Mouse (Mus musculus): ENCODE measurements around the gene Alox5ap. TPM values are rescaled to one million over a fixed set of nuclear protein-coding genes. Genes with fewer than 3 reads are reported as not detected.

Gene Alox5ap
- total and polyA plus RNA-seq, 3 experiments, result 2.0 to 26.4 (median 9.9) TPM

GRCm38 (mm10) chr5:149291266-149291665 is 26.7 kb downstream of the Alox5ap start:
- DNase-seq (ENCODE audit: extremely low read depth), result no peak
- Histone ChIP-seq H3K36me3 (replicated peaks in 1 of 2; ENCODE audit: control insufficient read depth in 1 of 2, insufficient read depth in 1 of 2, low read length in 1 of 2) (peaks cover 0 to 9% of the 10 kb centered on the region in 2 experiments), H3K79me2 (replicated peaks; ENCODE audit: control insufficient read depth, extremely low read depth, insufficient read depth, poor library complexity, severe bottlenecking) (no peaks in the 10 kb centered on the region)

GRCm38 (mm10) chr5:149293071-149293470 is 28.5 kb downstream of the Alox5ap start:
- in situ Hi-C loops (cut with MboI; ENCODE audit: low pct_ligation_motif_present, low pct_unique_long_range_greater_than_20kb, low sequenced_read_pairs) (no loop called here), dilution Hi-C loops (cut with MboI; ENCODE audit: extremely low pct_ligation_motif_present, extremely low pct_unique_long_range_greater_than_20kb, low sequenced_read_pairs) (no loop called here)
- Histone ChIP-seq H3K4me3 (replicated peaks in 1 of 3; ENCODE audit: low read depth in 2 of 3, low read length in 2 of 3, poor library complexity in 1 of 3) (no peak overlapping the region), H3K9me3 (replicated peaks; ENCODE audit: low read length) (peaks cover 8% of the 10 kb centered on the region), H3K4me2 (ENCODE audit: insufficient read depth, low read depth, poor library complexity, severe bottlenecking) (no peak overlapping the region), H3K27ac (ENCODE audit: insufficient read depth, low read depth) (no peak overlapping the region), H3K27me3 (replicated peaks) (no peaks in the 10 kb centered on the region), H3K79me2 (replicated peaks; ENCODE audit: control insufficient read depth, extremely low read depth, insufficient read depth, poor library complexity, severe bottlenecking) (no peaks in the 10 kb centered on the region), H3K4me1 (ENCODE audit: control insufficient read depth in 1 of 2, insufficient read depth in 2 of 2) (no peaks in the 10 kb centered on the region; a peak in 1 of 4 replicates), H3K9ac (ENCODE audit: insufficient read depth, low read depth) (no peak overlapping the region), H3K36me3 (replicated peaks in 1 of 2; ENCODE audit: control insufficient read depth in 1 of 2, insufficient read depth in 1 of 2, low read length in 1 of 2) (peaks cover 0 to 5% of the 10 kb centered on the region in 2 experiments)
- DNase-seq (ENCODE audit: extremely low read depth), result no peak
- TF ChIP-seq MAX (IDR thresholded peaks at IDR 0.05; ENCODE audit: low read length) (no peak), E2F4 (IDR thresholded peaks at IDR 0.05; ENCODE audit: insufficient replicate concordance, low read depth, low read length) (no peak), TCF12 (IDR thresholded peaks at IDR 0.05; ENCODE audit: low read depth, low read length) (no peak), USF2 (conservative IDR thresholded peaks at IDR 0.05; ENCODE audit: low read depth, low read length) (no peak), EP300 (IDR thresholded peaks at IDR 0.05; ENCODE audit: low read length) (no peak), ZMIZ1 (IDR thresholded peaks at IDR 0.05; ENCODE audit: low read depth, low read length) (no peak), CTCF (conservative IDR thresholded peaks at IDR 0.05 in 1 of 2, IDR thresholded peaks at IDR 0.05 in 1 of 2; ENCODE audit: low read depth in 2 of 2, low read length in 2 of 2) (no peak), CHD1 (IDR thresholded peaks at IDR 0.05; ENCODE audit: low read depth, low read length) (no peak), MEF2A (IDR thresholded peaks at IDR 0.05; ENCODE audit: borderline replicate concordance, low read depth, low read length) (no peak), MAFK (IDR thresholded peaks at IDR 0.05; ENCODE audit: insufficient replicate concordance, low read length) (no peak), NELFE (IDR thresholded peaks at IDR 0.05; ENCODE audit: low read depth, low read length) (no peak), TBP (conservative IDR thresholded peaks at IDR 0.05; ENCODE audit: low read depth, low read length) (no peak), POLR2AphosphoS2 (IDR thresholded peaks at IDR 0.05; ENCODE audit: low read depth, low read length) (no peak), MXI1 (IDR thresholded peaks at IDR 0.05; ENCODE audit: low read depth, low read length) (no peak), USF1 (IDR thresholded peaks at IDR 0.05; ENCODE audit: low read depth, low read length) (no peak), IRF4 (IDR thresholded peaks at IDR 0.05; ENCODE audit: low read depth, low read length) (no peak)

More at GRCm38 (mm10) chr5:149291266-149291665, 26.7 kb downstream of the Alox5ap start:
- H3K4me1 ChIP-seq (ENCODE audit: control insufficient read depth in 1 of 2, insufficient read depth in 2 of 2), result no peaks in the 10 kb centered on the region; a peak in 1 of 4 replicates
- TF ChIP-seq TCF12 (IDR thresholded peaks at IDR 0.05; ENCODE audit: low read depth, low read length) (no peak), ELF1 (IDR thresholded peaks at IDR 0.05; ENCODE audit: low read depth, low read length) (no peak), CHD2 (IDR thresholded peaks at IDR 0.05; ENCODE audit: low read length) (no peak), GABPA (IDR thresholded peaks at IDR 0.05; ENCODE audit: insufficient replicate concordance, low read depth, low read length) (no peak), BHLHE40 (IDR thresholded peaks at IDR 0.05; ENCODE audit: low read depth, low read length) (no peak), RAD21 (IDR thresholded peaks at IDR 0.05; ENCODE audit: low read depth, low read length) (no peak), ETS1 (conservative IDR thresholded peaks at IDR 0.05; ENCODE audit: low read depth, low read length) (no peak), SIN3A (IDR thresholded peaks at IDR 0.05; ENCODE audit: low read length) (no peak), KAT2A (IDR thresholded peaks at IDR 0.05; ENCODE audit: insufficient replicate concordance, low read length) (no peak), JUN (IDR thresholded peaks at IDR 0.05; ENCODE audit: insufficient read depth, low read depth, low read length) (no peak), ZMIZ1 (IDR thresholded peaks at IDR 0.05; ENCODE audit: low read depth, low read length) (no peak), TBP (conservative IDR thresholded peaks at IDR 0.05; ENCODE audit: low read depth, low read length) (no peak), POLR2A (IDR thresholded peaks at IDR 0.05; ENCODE audit: low read depth, low read length) (no peak), MAZ (IDR thresholded peaks at IDR 0.05; ENCODE audit: low read depth, low read length) (no peak), USF2 (conservative IDR thresholded peaks at IDR 0.05; ENCODE audit: low read depth, low read length) (no peak), SMC3 (IDR thresholded peaks at IDR 0.05; ENCODE audit: low read depth, low read length) (no peak), EP300 (IDR thresholded peaks at IDR 0.05; ENCODE audit: low read length) (no peak), MAFK (IDR thresholded peaks at IDR 0.05; ENCODE audit: insufficient replicate concordance, low read length) (no peak)
- dilution Hi-C loops (cut with MboI; ENCODE audit: extremely low pct_ligation_motif_present, extremely low pct_unique_long_range_greater_than_20kb, low sequenced_read_pairs), result no loop called here
- H3K27ac ChIP-seq (ENCODE audit: insufficient read depth, low read depth), result no peak overlapping the region
- no peaks in the 10 kb centered on the region for H3K9me3 ChIP-seq (replicated peaks; ENCODE audit: low read length)
- no peaks in the 10 kb centered on the region for H3K27me3 ChIP-seq (replicated peaks)
- no peak overlapping the region for H3K9ac ChIP-seq (ENCODE audit: insufficient read depth, low read depth)
- H3K4me2 ChIP-seq (ENCODE audit: insufficient read depth, low read depth, poor library complexity, severe bottlenecking), result no peak overlapping the region
- in situ Hi-C loops (cut with MboI; ENCODE audit: low pct_ligation_motif_present, low pct_unique_long_range_greater_than_20kb, low sequenced_read_pairs), result no loop called here
- H3K4me3 ChIP-seq (replicated peaks in 1 of 3; ENCODE audit: low read depth in 2 of 3, low read length in 2 of 3, poor library complexity in 1 of 3), result no peak overlapping the region

Data from CH12.LX (cell line).